Mouse (Mus musculus) E14TG2a.4 (cell line): ENCODE data around the gene Klk1b5.

Source experiments
- CTCF ChIP-seq: conservative IDR thresholded peaks from 2 replicates; pipeline ENCODE4 v1.5.1; 2014; ENCODE audit warnings: low read length
- POU5F1 ChIP-seq: IDR thresholded peaks from 2 replicates; pipeline ENCODE4 v1.6.1; 2014; ENCODE audit warnings: low read length, borderline replicate concordance

DNA sequence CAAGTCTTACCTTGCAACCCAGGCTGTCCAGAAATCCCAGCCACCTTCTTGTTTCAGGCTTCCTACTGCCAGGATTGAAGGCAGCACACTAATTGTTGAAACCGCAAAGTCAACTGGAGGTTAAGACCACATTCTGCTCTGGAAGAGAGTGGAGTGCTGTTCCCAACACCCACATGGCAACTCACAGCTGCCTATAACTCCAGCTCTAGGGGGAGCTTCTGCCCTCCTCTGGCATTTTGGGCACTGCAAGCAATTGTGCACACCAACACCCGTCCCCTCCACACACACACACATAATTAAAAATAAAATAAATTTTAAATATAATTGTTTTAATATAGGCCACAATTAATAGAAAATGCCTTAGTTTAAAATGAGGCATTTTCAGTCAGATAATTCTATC, 25.4 kb downstream of the Klk1b5 start:
- no peak for TF ChIP-seq CTCF
- no peak for TF ChIP-seq POU5F1
